Mouse (Mus musculus) liver, embryonic 15.5 days (tissue): ENCODE data around the gene Nxpe5. TPM values are rescaled to one million over a fixed set of nuclear protein-coding genes. Genes with fewer than 3 reads are reported as not detected.

Source experiments
- polyA plus RNA-seq: library from polyadenylated mRNA; unstranded; fragments of >200 nt; fragmentation: Nextera tagmentation; extraction: Ambion mirVana; gene quantifications from 2 replicates; pipeline ENCODE4 v1.2.1, GENCODE M21; 2015

Nxpe5 gene
- polyA plus RNA-seq, 1 experiment from 2014 or later, result 0.08 TPM

Other genes starting within 250 kb of the Nxpe5 start
- gene Azgp1, start 244.4 kb upstream of the Nxpe5 start, polyA plus RNA-seq, result 14.4 and 31.0 TPM in 2 replicates
- gene Smok3a, start 204.6 kb upstream of the Nxpe5 start, polyA plus RNA-seq, result not detected in 2 replicates
- not detected in 2 replicates for gene Smok3b, start 204.5 kb upstream of the Nxpe5 start, polyA plus RNA-seq
- not detected in 2 replicates for gene Smok3c, start 172.7 kb upstream of the Nxpe5 start, polyA plus RNA-seq
- gene Zkscan1, start 140.8 kb upstream of the Nxpe5 start, polyA plus RNA-seq, result 3.7 and 3.8 TPM in 2 replicates
- gene Zscan21, start 109.0 kb upstream of the Nxpe5 start, polyA plus RNA-seq, result 14.6 and 16.8 TPM in 2 replicates
- 4.2 and 5.1 TPM in 2 replicates for gene Zfp113, start 70.2 kb upstream of the Nxpe5 start, polyA plus RNA-seq
- gene Cops6, start 64.8 kb upstream of the Nxpe5 start, polyA plus RNA-seq, result 159 and 170 TPM in 2 replicates
- 5.3 and 6.0 TPM in 2 replicates for gene Ap4m1, start 53.9 kb upstream of the Nxpe5 start, polyA plus RNA-seq
- 174 and 176 TPM in 2 replicates for gene Mcm7, start 53.5 kb upstream of the Nxpe5 start, polyA plus RNA-seq
- 36.8 and 37.9 TPM in 2 replicates for gene Taf6, start 38.4 kb upstream of the Nxpe5 start, polyA plus RNA-seq
- gene Cnpy4, start 38.4 kb upstream of the Nxpe5 start, polyA plus RNA-seq, result 12.7 and 13.4 TPM in 2 replicates
- gene Mblac1, start 31.6 kb upstream of the Nxpe5 start, polyA plus RNA-seq, result 2.9 and 3.0 TPM in 2 replicates
- gene Lamtor4, start 29.6 kb downstream of the Nxpe5 start, polyA plus RNA-seq, result 35.3 and 36.0 TPM in 2 replicates
- gene BC037034, start 38.1 kb downstream of the Nxpe5 start, polyA plus RNA-seq, result 2.5 and 3.6 TPM in 2 replicates
- gene Gal3st4, start 46.9 kb downstream of the Nxpe5 start, polyA plus RNA-seq, result 0.07 and 0.26 TPM in 2 replicates
- gene Gm43720, start 54.1 kb downstream of the Nxpe5 start, polyA plus RNA-seq, result not detected in 2 replicates
- gene Gpc2, start 54.1 kb downstream of the Nxpe5 start, polyA plus RNA-seq, result 0.45 and 0.62 TPM in 2 replicates
- 1.3 and 1.8 TPM in 2 replicates for gene Stag3, start 54.3 kb downstream of the Nxpe5 start, polyA plus RNA-seq
- gene Pvrig, start 116.1 kb downstream of the Nxpe5 start, polyA plus RNA-seq, result 0.53 and 0.78 TPM in 2 replicates
- 4.7 and 5.7 TPM in 2 replicates for gene Zfp157, start 215.6 kb downstream of the Nxpe5 start, polyA plus RNA-seq